ENCODE assay signal across 32 mouse cellular contexts in the genomic region with DNA sequence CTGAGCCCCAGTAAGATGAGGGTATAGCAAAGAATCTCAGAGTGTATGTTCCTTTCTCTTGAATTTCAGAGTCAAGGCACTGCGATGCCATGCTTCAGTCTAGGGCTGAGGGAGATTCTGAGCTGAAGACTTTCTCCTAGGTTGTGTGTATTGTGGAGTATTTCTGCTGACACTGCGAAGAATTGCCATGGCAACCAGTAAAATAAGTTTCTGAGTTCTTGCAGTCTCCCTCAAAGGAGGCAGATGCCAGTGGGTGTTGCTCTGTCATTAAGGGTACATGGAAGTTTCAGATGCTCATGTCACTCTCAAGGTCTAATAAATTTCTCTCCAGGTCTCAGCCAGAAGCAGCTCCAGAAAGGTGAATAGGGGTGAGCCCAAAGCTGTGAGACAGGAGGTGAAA. TPM values are rescaled to one million over a fixed set of nuclear protein-coding genes. Genes with fewer than 3 reads are reported as not detected.
DNase-seq lines count a peak whose midpoint lies in the region; ATAC-seq lines count a peak whose summit lies in the region.
"Had no signal": no experiment of that assay in that cellular context is flagged by ENCODE, and none has a peak within 500 bp of the region (broad histone marks: within the 10 kb centered on the region; RNA-seq: fewer than 3 reads in every experiment).

No protein-coding gene starts in this region.

- intact Hi-C loops in left cerebral cortex, postnatal 14 days (cut with DNase I): no loop called here

- no peak overlapping the region for H3K9ac ChIP-seq in forebrain, embryonic 13.5 days
- H3K9ac ChIP-seq: embryonic facial prominence, embryonic 13.5 days; forebrain, embryonic 12.5 days; heart, embryonic 12.5 days; heart, embryonic 15.5 days; hindbrain, embryonic 14.5 days had no signal

- no peaks in the 10 kb centered on the region for H3K9me3 ChIP-seq in forebrain, embryonic 13.5 days (replicated peaks)
- H3K9me3 ChIP-seq: embryonic facial prominence, embryonic 10.5 days; embryonic facial prominence, embryonic 13.5 days; forebrain, embryonic 12.5 days; heart, embryonic 12.5 days; heart, embryonic 15.5 days had no signal

- H3K4me2 ChIP-seq in forebrain, embryonic 13.5 days: no peak overlapping the region
- H3K4me2 ChIP-seq: embryonic facial prominence, embryonic 13.5 days; forebrain, embryonic 12.5 days; heart, embryonic 12.5 days; heart, embryonic 15.5 days; hindbrain, embryonic 14.5 days had no signal

- H3K27me3 ChIP-seq in forebrain, embryonic 13.5 days: no peaks in the 10 kb centered on the region
- H3K27me3 ChIP-seq: embryonic facial prominence, embryonic 13.5 days; forebrain, embryonic 12.5 days had no signal

- H3K4me3 ChIP-seq in forebrain, embryonic 13.5 days: no peak overlapping the region
- H3K4me3 ChIP-seq: embryonic facial prominence, embryonic 10.5 days; embryonic facial prominence, embryonic 13.5 days; erythroblast, embryonic 14.5 days; forebrain, embryonic 12.5 days; gastrocnemius, adult 2 months; heart, embryonic 12.5 days; heart, embryonic 15.5 days had no signal

- H3K4me1 ChIP-seq in forebrain, embryonic 13.5 days: peaks cover 9% of the 10 kb centered on the region

- H3K36me3 ChIP-seq in forebrain, embryonic 13.5 days (ENCODE audit: poor library complexity, severe bottlenecking): no peaks in the 10 kb centered on the region
- H3K36me3 ChIP-seq: embryonic facial prominence, embryonic 10.5 days; embryonic facial prominence, embryonic 13.5 days; forebrain, embryonic 12.5 days; heart, embryonic 12.5 days; heart, embryonic 15.5 days had no signal

- ATAC-seq in forebrain, embryonic 13.5 days: no peak
- ATAC-seq: activated CD4-positive, CD25-positive, alpha-beta regulatory T cell, adult 4 months; CD4-positive, CD25-positive, alpha-beta regulatory T cell, adult 4 months; forebrain, embryonic 16.5 days; hindbrain, postnatal 0 days; inflammation-experienced regulatory T-cells, adult 6 months; intestine, embryonic 16.5 days had no signal

- peak; percentile 47 for DNase-seq in layer of hippocampus, adult 9-11 months
- no peak for DNase-seq in layer of hippocampus, adult 9-10 months (ENCODE audit: low spot score)
- peak; percentile 70 for DNase-seq in right cerebral cortex, adult 18-20 months
- DNase-seq in right cerebral cortex, postnatal 14 days: no peak
- DNase-seq in brain, adult 2 months (ENCODE audit: low read depth, low spot score): peak; percentile 86
- peak; percentile 52 to 62 for DNase-seq in left cerebral cortex, postnatal 14 days (ENCODE audit: low spot score in 2 of 2)
- DNase-seq: adrenal gland, adult 8-10 months; adrenal gland, postnatal 36 days; cerebellum, adult 11 months; cerebellum, adult 2 months; cerebellum, adult 9-11 months; cerebellum, postnatal 25 days; embryo, embryonic 11 days; gastrocnemius, adult 2 months; gastrocnemius, postnatal 14 days; heart, adult 18-20 months; heart, postnatal 10 days; heart, postnatal 4 days had no signal

- WGBS in forebrain, embryonic 13.5 days: 85% methylated on average over 2 of the region's 2 CpGs

- H3K27ac ChIP-seq in forebrain, embryonic 13.5 days: no peak overlapping the region
- H3K27ac ChIP-seq: embryonic facial prominence, embryonic 10.5 days; embryonic facial prominence, embryonic 13.5 days; forebrain, embryonic 12.5 days; gastrocnemius, adult 2 months; heart, embryonic 15.5 days; hindbrain, embryonic 14.5 days; hindbrain, postnatal 0 days had no signal

RNA-seq across cellular contexts. Expression of gene Syn3, which starts 3.4 kb away (rescaled TPM):
- total RNA-seq in left cerebral cortex, postnatal 14 days (2021): 10 to 100 TPM; 29.9 to 32.0 TPM
- 7.6 and 10.7 TPM in 2 replicates for polyA plus RNA-seq in forebrain, embryonic 13.5 days (2015; fragmentation: Nextera tagmentation; extraction: Ambion mirVana)
- polyA plus RNA-seq: erythroblast, embryonic 14.5 days; inflammation-experienced regulatory T-cells, adult 6 months had no signal

Comparison
In these comparisons a context has a peak if more than half of its experiments do, and no peak if none do; other contexts are left out.
1. DNase-seq: peak in layer of hippocampus, adult 9-11 months (single experiment), right cerebral cortex, adult 18-20 months (single experiment), brain, adult 2 months (single experiment) and left cerebral cortex, postnatal 14 days (2 of 2); none in layer of hippocampus, adult 9-10 months (single experiment) and right cerebral cortex, postnatal 14 days (single experiment).